Mouse (Mus musculus) olfactory bulb, adult 2 months (tissue): ENCODE data around the gene Tbc1d10a. TPM values are rescaled to one million over a fixed set of nuclear protein-coding genes. Genes with fewer than 3 reads are reported as not detected.

ENCODE experiments used
- H3K27ac ChIP-seq: fragments of 200-500 bp; 2 replicates; pipeline ENCODE4 v1.5.1; 2012; ENCODE audit warnings: low read depth, low read length; ENCODE audit not compliant: insufficient read depth
- H3K4me1 ChIP-seq: fragments of 200-500 bp; 2 replicates; pipeline ENCODE4 v1.6.1; 2012; ENCODE audit warnings: low read length; ENCODE audit not compliant: control insufficient read depth, insufficient read depth
- H3K4me3 ChIP-seq: fragments of 200-500 bp; 2 replicates; pipeline ENCODE4 v1.5.1; 2012; ENCODE audit warnings: mild to moderate bottlenecking, low read depth, low read length, moderate library complexity; ENCODE audit not compliant: insufficient read depth
- CTCF ChIP-seq: fragments of 200-500 bp; IDR thresholded peaks from 2 replicates; pipeline ENCODE4 v1.5.1; 2012; ENCODE audit warnings: low read depth, mild to moderate bottlenecking, low read length, moderate library complexity; ENCODE audit not compliant: insufficient read depth
- POLR2A ChIP-seq: fragments of 200-500 bp; IDR thresholded peaks from 2 replicates; pipeline ENCODE4 v1.6.1; 2012; ENCODE audit warnings: mild to moderate bottlenecking, low read depth, low read length, moderate library complexity; ENCODE audit not compliant: insufficient read depth
- WGBS: fragments of 180-500 bp; shearing (Covaris S2); methylation state at CpG from one replicate; pipeline ENCODE4 v1.1.7; 2018; 5-methylcytosine and 5-hydroxymethylcytosine counted together
- polyA plus RNA-seq: library from polyadenylated mRNA; stranded (reverse); fragments of >200 nt; gene quantifications from 2 replicates; pipeline ENCODE4 v1.2.4, GENCODE M21; 2012; ENCODE audit warnings: low replicate concordance; ENCODE audit not compliant: missing spikeins, insufficient read depth, insufficient read length

Gene Tbc1d10a
- polyA plus RNA-seq, 1 experiment, result not detected

DNA sequence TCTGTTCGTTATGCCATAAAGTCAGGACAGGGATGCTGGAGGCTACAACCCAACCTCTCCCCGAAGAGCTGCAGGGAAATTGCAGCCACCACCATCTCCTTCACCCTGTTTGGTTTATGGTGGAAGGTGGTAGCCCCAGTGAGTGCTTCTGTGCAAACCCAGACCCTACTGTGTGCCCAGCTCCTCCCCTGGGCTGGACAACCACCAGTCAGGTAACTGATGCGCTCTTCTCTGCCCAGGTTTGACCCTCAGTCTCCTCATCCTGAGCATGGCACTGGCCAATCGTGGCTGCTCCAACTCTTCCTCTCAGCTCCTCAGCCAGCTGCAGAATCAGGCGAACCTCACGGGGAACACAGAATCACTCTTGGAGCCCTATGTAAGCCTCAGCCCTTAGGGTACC lies 51.6 kb downstream of the Tbc1d10a start:
- no peaks in the 10 kb centered on the region for H3K4me1 ChIP-seq
- WGBS, result 90% methylated on average over 6 of the region's 6 CpGs

GRCm38 (mm10) chr11:4239691-4240090 lies 53.1 kb downstream of the Tbc1d10a start:
- H3K4me3 ChIP-seq, result no peak overlapping the region
- 95% methylated on average over 23 of the region's 23 CpGs for WGBS
- no peak overlapping the region for H3K27ac ChIP-seq
- no peaks in the 10 kb centered on the region for H3K4me1 ChIP-seq
- TF ChIP-seq CTCF (no peak), POLR2A (no peak)

More for the DNA sequence above, 51.6 kb downstream of the Tbc1d10a start:
- TF ChIP-seq POLR2A (no peak), CTCF (no peak)
- Histone ChIP-seq H3K4me3 (no peak overlapping the region), H3K27ac (no peak overlapping the region)

- TF ChIP-seq CTCF (no peak), POLR2A (no peak)
- no peaks in the 10 kb centered on the region for H3K4me1 ChIP-seq
- no peak overlapping the region for H3K27ac ChIP-seq
- WGBS, result 70% methylated on average over 7 of the region's 7 CpGs
- H3K4me3 ChIP-seq, result no peak overlapping the region
Observed at GRCm38 (mm10) chr11:4240151-4240550, 53.6 kb downstream of the Tbc1d10a start.

- Histone ChIP-seq H3K27ac (no peak overlapping the region), H3K4me1 (no peaks in the 10 kb centered on the region), H3K4me3 (no peak overlapping the region)
- 73% methylated on average over 4 of the region's 4 CpGs for WGBS
- TF ChIP-seq CTCF (no peak), POLR2A (no peak)
Observed at GRCm38 (mm10) chr11:4241180-4241579, 54.6 kb downstream of the Tbc1d10a start.

GRCm38 (mm10) chr11:4246126-4246525 lies 59.5 kb downstream of the Tbc1d10a start:
- no peak for TF ChIP-seq CTCF
- TF ChIP-seq POLR2A, result no peak
- Histone ChIP-seq H3K4me1 (no peaks in the 10 kb centered on the region), H3K27ac (no peak overlapping the region), H3K4me3 (no peak overlapping the region)
- 83% methylated on average over 6 of the region's 6 CpGs for WGBS

GRCm38 (mm10) chr11:4246623-4247022 lies 60.0 kb downstream of the Tbc1d10a start:
- no peaks in the 10 kb centered on the region for H3K4me1 ChIP-seq
- TF ChIP-seq POLR2A (no peak), CTCF (no peak)
- no peak overlapping the region for H3K4me3 ChIP-seq
- no peak overlapping the region for H3K27ac ChIP-seq
- WGBS, result 80% methylated on average over 4 of the region's 4 CpGs

- Histone ChIP-seq H3K4me1 (no peaks in the 10 kb centered on the region), H3K27ac (no peak overlapping the region), H3K4me3 (no peak overlapping the region)
- TF ChIP-seq POLR2A (no peak), CTCF (no peak)
- 77% methylated on average over 14 of the region's 14 CpGs for WGBS
Observed at GRCm38 (mm10) chr11:4247201-4247959, 60.8 kb downstream of the Tbc1d10a start.

GRCm38 (mm10) chr11:4249151-4249550 lies 62.6 kb downstream of the Tbc1d10a start:
- H3K4me1 ChIP-seq, result no peaks in the 10 kb centered on the region
- whole genome bisulfite sequencing, result 99% methylated on average over 3 of the region's 3 CpGs
- no peak overlapping the region for H3K27ac ChIP-seq
- no peak overlapping the region for H3K4me3 ChIP-seq
- TF ChIP-seq CTCF, result no peak
- no peak for TF ChIP-seq POLR2A

GRCm38 (mm10) chr11:4250290-4250689 lies 63.7 kb downstream of the Tbc1d10a start:
- TF ChIP-seq CTCF (no peak), POLR2A (no peak)

DNA sequence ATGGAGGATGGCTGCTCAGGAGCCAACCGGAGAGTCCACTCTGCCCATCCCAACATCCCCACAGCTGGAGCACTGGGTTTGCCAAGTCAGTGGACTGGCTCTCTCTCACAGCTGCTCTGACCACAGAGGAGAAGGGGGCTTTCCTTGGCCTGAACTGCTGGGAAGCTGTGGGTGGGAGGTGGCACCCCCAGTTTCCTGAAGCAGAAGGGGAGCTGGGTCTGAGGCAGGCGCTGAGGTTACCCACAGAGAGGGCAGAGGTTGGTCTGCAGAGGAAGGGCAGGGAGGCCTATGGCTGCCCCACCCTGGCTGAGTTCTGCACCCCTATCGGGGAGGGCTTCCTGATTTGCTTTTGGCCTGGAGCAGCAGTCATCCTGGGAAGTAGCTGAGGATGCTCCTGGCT lies 64.8 kb downstream of the Tbc1d10a start:
- TF ChIP-seq POLR2A (no peak), CTCF (no peak)
- WGBS, result 77% methylated on average over 3 of the region's 3 CpGs
- H3K27ac ChIP-seq, result no peak overlapping the region

More at GRCm38 (mm10) chr11:4250290-4250689, 63.7 kb downstream of the Tbc1d10a start:
- Histone ChIP-seq H3K27ac (no peak overlapping the region), H3K4me3 (no peak overlapping the region), H3K4me1 (no peaks in the 10 kb centered on the region)
- 90% methylated on average over 7 of the region's 7 CpGs for WGBS

More for the DNA sequence above, 64.8 kb downstream of the Tbc1d10a start:
- Histone ChIP-seq H3K4me1 (no peaks in the 10 kb centered on the region), H3K4me3 (no peak overlapping the region)
